Mouse (Mus musculus): ENCODE results near the gene Ywhag. TPM values are rescaled to one million over a fixed set of nuclear protein-coding genes. Genes with fewer than 3 reads are reported as not detected.

The Ywhag gene
- 1,035 and 1,054 TPM in 2 replicates for polyA plus RNA-seq (2015; fragmentation: Nextera tagmentation; extraction: Ambion mirVana)

GRCm38 (mm10) chr5:135934481-135935175 is at the start of gene Ywhag:
TSS of gene Ywhag (minus strand) at chr5:135934616.
- Histone ChIP-seq H3K9me3 (replicated peaks; ENCODE audit: control insufficient read depth, low read length, poor library complexity, severe bottlenecking) (no peaks in the 10 kb centered on the region), H3K4me2 (ENCODE audit: low read length) (peak within 1 kb of the TSS; percentile 85), H3K9ac (ENCODE audit: low read depth, low read length) (peak within 1 kb of the TSS; percentile 88), H3K27me3 (ENCODE audit: control insufficient read depth, insufficient read depth, low read depth, low read length) (no peaks in the 10 kb centered on the region), H3K27ac (ENCODE audit: low read length) (peak within 1 kb of the TSS; percentile 99), H3K36me3 (ENCODE audit: control insufficient read depth, insufficient read depth, low read length) (peaks cover 6% of the 10 kb centered on the region), H3K4me1 (ENCODE audit: control insufficient read depth, insufficient read depth, low read length) (peaks cover 30% of the 10 kb centered on the region), H3K4me3 (ENCODE audit: low read depth, low read length) (peak within 1 kb of the TSS; percentile 77)
- peak; percentile 95 for ATAC-seq
- under 1% methylated on average over 45 of the region's 48 CpGs for WGBS

- Histone ChIP-seq H3K27me3 (ENCODE audit: control insufficient read depth, insufficient read depth, low read depth, low read length) (no peaks in the 10 kb centered on the region), H3K9me3 (replicated peaks; ENCODE audit: control insufficient read depth, low read length, poor library complexity, severe bottlenecking) (no peaks in the 10 kb centered on the region), H3K27ac (ENCODE audit: low read length) (no peak overlapping the region), H3K4me2 (ENCODE audit: low read length) (no peak overlapping the region), H3K36me3 (ENCODE audit: control insufficient read depth, insufficient read depth, low read length) (no peaks in the 10 kb centered on the region), H3K4me1 (ENCODE audit: control insufficient read depth, insufficient read depth, low read length) (no peaks in the 10 kb centered on the region), H3K4me3 (ENCODE audit: low read depth, low read length) (no peak overlapping the region), H3K9ac (ENCODE audit: low read depth, low read length) (no peak overlapping the region)
- WGBS = 38% methylated on average over 6 of the region's 6 CpGs
- no peak for ATAC-seq
These were observed 48.0 kb upstream of the Ywhag start for GRCm38 (mm10) chr5:135982398-135982797.

- H3K4me1 ChIP-seq (ENCODE audit: control insufficient read depth, insufficient read depth, low read length) = no peaks in the 10 kb centered on the region
- no peaks in the 10 kb centered on the region for H3K36me3 ChIP-seq (ENCODE audit: control insufficient read depth, insufficient read depth, low read length)
- H3K27ac ChIP-seq (ENCODE audit: low read length) = no peak within 1 kb of the TSS
- ATAC-seq = no peak
- no peaks in the 10 kb centered on the region for H3K27me3 ChIP-seq (ENCODE audit: control insufficient read depth, insufficient read depth, low read depth, low read length)
- no peak within 1 kb of the TSS for H3K4me2 ChIP-seq (ENCODE audit: low read length)
- H3K9ac ChIP-seq (ENCODE audit: low read depth, low read length) = no peak within 1 kb of the TSS
- no peak within 1 kb of the TSS for H3K4me3 ChIP-seq (ENCODE audit: low read depth, low read length)
- H3K9me3 ChIP-seq (replicated peaks; ENCODE audit: control insufficient read depth, low read length, poor library complexity, severe bottlenecking) = no peaks in the 10 kb centered on the region
- 79% methylated on average over 8 of the region's 8 CpGs for WGBS
These were observed 45.5 kb upstream of the Ywhag start, which contains the start of gene Zp3 for GRCm38 (mm10) chr5:135979904-135980303. TSS of gene Zp3 (plus strand) at chr5:135980099.

- no peak for ATAC-seq
- Histone ChIP-seq H3K9ac (ENCODE audit: low read depth, low read length) (no peak overlapping the region), H3K27me3 (ENCODE audit: control insufficient read depth, insufficient read depth, low read depth, low read length) (no peaks in the 10 kb centered on the region), H3K4me2 (ENCODE audit: low read length) (no peak overlapping the region), H3K4me3 (ENCODE audit: low read depth, low read length) (no peak overlapping the region), H3K36me3 (ENCODE audit: control insufficient read depth, insufficient read depth, low read length) (no peaks in the 10 kb centered on the region), H3K9me3 (replicated peaks; ENCODE audit: control insufficient read depth, low read length, poor library complexity, severe bottlenecking) (no peaks in the 10 kb centered on the region), H3K27ac (ENCODE audit: low read length) (no peak overlapping the region), H3K4me1 (ENCODE audit: control insufficient read depth, insufficient read depth, low read length) (no peaks in the 10 kb centered on the region)
- 72% methylated on average over 5 of the region's 5 CpGs for WGBS
These were observed 45.0 kb upstream of the Ywhag start for GRCm38 (mm10) chr5:135979381-135979780.

GRCm38 (mm10) chr5:135975893-135976668 is 41.7 kb upstream of the Ywhag start:
- WGBS = 94% methylated on average over 8 of the region's 8 CpGs
- Histone ChIP-seq H3K9me3 (replicated peaks; ENCODE audit: control insufficient read depth, low read length, poor library complexity, severe bottlenecking) (no peaks in the 10 kb centered on the region), H3K4me1 (ENCODE audit: control insufficient read depth, insufficient read depth, low read length) (no peaks in the 10 kb centered on the region), H3K36me3 (ENCODE audit: control insufficient read depth, insufficient read depth, low read length) (no peaks in the 10 kb centered on the region), H3K27ac (ENCODE audit: low read length) (no peak overlapping the region), H3K4me3 (ENCODE audit: low read depth, low read length) (no peak overlapping the region), H3K27me3 (ENCODE audit: control insufficient read depth, insufficient read depth, low read depth, low read length) (no peaks in the 10 kb centered on the region), H3K9ac (ENCODE audit: low read depth, low read length) (no peak overlapping the region), H3K4me2 (ENCODE audit: low read length) (no peak overlapping the region)
- no peak for ATAC-seq

GRCm38 (mm10) chr5:135974365-135974764 is 39.9 kb upstream of the Ywhag start, which contains the start of gene Ssc4d:
TSS of gene Ssc4d (minus strand) at chr5:135974531.
- Histone ChIP-seq H3K4me1 (ENCODE audit: control insufficient read depth, insufficient read depth, low read length) (no peaks in the 10 kb centered on the region), H3K4me2 (ENCODE audit: low read length) (no peak within 1 kb of the TSS), H3K36me3 (ENCODE audit: control insufficient read depth, insufficient read depth, low read length) (no peaks in the 10 kb centered on the region), H3K27me3 (ENCODE audit: control insufficient read depth, insufficient read depth, low read depth, low read length) (no peaks in the 10 kb centered on the region), H3K27ac (ENCODE audit: low read length) (no peak within 1 kb of the TSS), H3K4me3 (ENCODE audit: low read depth, low read length) (no peak within 1 kb of the TSS), H3K9me3 (replicated peaks; ENCODE audit: control insufficient read depth, low read length, poor library complexity, severe bottlenecking) (no peaks in the 10 kb centered on the region), H3K9ac (ENCODE audit: low read depth, low read length) (no peak within 1 kb of the TSS)
- 19% methylated on average over 9 of the region's 9 CpGs for WGBS
- ATAC-seq = no peak

- Histone ChIP-seq H3K4me2 (ENCODE audit: low read length) (no peak overlapping the region), H3K36me3 (ENCODE audit: control insufficient read depth, insufficient read depth, low read length) (no peaks in the 10 kb centered on the region), H3K27ac (ENCODE audit: low read length) (no peak overlapping the region), H3K4me1 (ENCODE audit: control insufficient read depth, insufficient read depth, low read length) (no peaks in the 10 kb centered on the region), H3K27me3 (ENCODE audit: control insufficient read depth, insufficient read depth, low read depth, low read length) (no peaks in the 10 kb centered on the region), H3K9me3 (replicated peaks; ENCODE audit: control insufficient read depth, low read length, poor library complexity, severe bottlenecking) (no peaks in the 10 kb centered on the region), H3K9ac (ENCODE audit: low read depth, low read length) (no peak overlapping the region), H3K4me3 (ENCODE audit: low read depth, low read length) (no peak overlapping the region)
- no peak for ATAC-seq
- 90% methylated on average over 7 of the region's 7 CpGs for WGBS
These were observed 37.5 kb upstream of the Ywhag start for GRCm38 (mm10) chr5:135971876-135972275.

GRCm38 (mm10) chr5:135970247-135970646 is 35.8 kb upstream of the Ywhag start:
- no peak overlapping the region for H3K9ac ChIP-seq (ENCODE audit: low read depth, low read length)
- no peaks in the 10 kb centered on the region for H3K36me3 ChIP-seq (ENCODE audit: control insufficient read depth, insufficient read depth, low read length)
- H3K9me3 ChIP-seq (replicated peaks; ENCODE audit: control insufficient read depth, low read length, poor library complexity, severe bottlenecking) = no peaks in the 10 kb centered on the region
- H3K27me3 ChIP-seq (ENCODE audit: control insufficient read depth, insufficient read depth, low read depth, low read length) = no peaks in the 10 kb centered on the region
- H3K27ac ChIP-seq (ENCODE audit: low read length) = no peak overlapping the region
- no peaks in the 10 kb centered on the region for H3K4me1 ChIP-seq (ENCODE audit: control insufficient read depth, insufficient read depth, low read length)
- no peak overlapping the region for H3K4me3 ChIP-seq (ENCODE audit: low read depth, low read length)
- WGBS = 86% methylated on average over 6 of the region's 6 CpGs
- no peak overlapping the region for H3K4me2 ChIP-seq (ENCODE audit: low read length)
- no peak for ATAC-seq

- no peak overlapping the region for H3K4me3 ChIP-seq (ENCODE audit: low read depth, low read length)
- H3K4me1 ChIP-seq (ENCODE audit: control insufficient read depth, insufficient read depth, low read length) = no peaks in the 10 kb centered on the region
- ATAC-seq = no peak
- no peak overlapping the region for H3K27ac ChIP-seq (ENCODE audit: low read length)
- no peaks in the 10 kb centered on the region for H3K36me3 ChIP-seq (ENCODE audit: control insufficient read depth, insufficient read depth, low read length)
- H3K27me3 ChIP-seq (ENCODE audit: control insufficient read depth, insufficient read depth, low read depth, low read length) = no peaks in the 10 kb centered on the region
- WGBS = 62% methylated on average over 1 of the region's 1 CpGs
- H3K4me2 ChIP-seq (ENCODE audit: low read length) = no peak overlapping the region
- H3K9me3 ChIP-seq (replicated peaks; ENCODE audit: control insufficient read depth, low read length, poor library complexity, severe bottlenecking) = no peaks in the 10 kb centered on the region
- H3K9ac ChIP-seq (ENCODE audit: low read depth, low read length) = no peak overlapping the region
These were observed 34.4 kb upstream of the Ywhag start for GRCm38 (mm10) chr5:135968781-135969180.
